Mouse (Mus musculus) left cerebral cortex, postnatal 10 days (tissue): Measurements from ENCODE around the gene Pex11g. TPM values are rescaled to one million over a fixed set of nuclear protein-coding genes. Genes with fewer than 3 reads are reported as not detected.

ENCODE experiments used
- DNase-seq, 2 experiments: peaks; one replicate each; pipeline ENCODE4 v3.0.0; 2021 to 2022; ENCODE audit warnings: low spot score in 2 of 2, mixed read lengths in 1 of 2; ENCODE audit errors: extremely low spot score in 1 of 2
- intact Hi-C: fragments of 180-260 bp; cut with DNase I; formaldehyde crosslinking; loops from one replicate; pipeline ENCODE4 v1.15.1; 2025
- total RNA-seq, 2 experiments: library from RNA; stranded (reverse); gene quantifications; 2 replicates each; pipeline ENCODE4 v1.2.3; 2021

The Pex11g gene
- total RNA-seq: 1 to 10 TPM in 1 of 2 experiments, under 1 TPM in 1; 0.73 to 1.1 TPM

- intact Hi-C loops: no loop called here
- peak; percentile 85 to 99 for DNase-seq
Observed at GRCm38 (mm10) chr8:3467006-3467885, at the start of gene Pex11g. TSS of gene Pex11g (minus strand) at chr8:3467680.

GRCm38 (mm10) chr8:3517117-3517495 lies 49.6 kb upstream of the Pex11g start:
- intact Hi-C loops: no loop called here

GRCm38 (mm10) chr8:3516450-3517116 lies 49.1 kb upstream of the Pex11g start:
- intact Hi-C loops: no loop called here

More at GRCm38 (mm10) chr8:3517117-3517495, 49.6 kb upstream of the Pex11g start:
- peak; percentile 50 to 88 for DNase-seq

GRCm38 (mm10) chr8:3515771-3516417 lies 48.4 kb upstream of the Pex11g start:
- intact Hi-C loops: no loop called here
- DNase-seq: peak; percentile 55 to 82

More at GRCm38 (mm10) chr8:3516450-3517116, 49.1 kb upstream of the Pex11g start:
- DNase-seq: peak; percentile 94 to 96

- DNase-seq: peak; percentile 86 to 94
- intact Hi-C loops: no loop called here
Observed at GRCm38 (mm10) chr8:3515260-3515671, 47.8 kb upstream of the Pex11g start, which contains the start of gene Pnpla6. TSS of gene Pnpla6 (plus strand) at chr8:3515384.

GRCm38 (mm10) chr8:3514681-3515247 lies 47.3 kb upstream of the Pex11g start:
- peak in 1 of 2 experiments; percentile 29 for DNase-seq
- intact Hi-C loops: no loop called here

- DNase-seq: no peak
- intact Hi-C loops: no loop called here
Observed at GRCm38 (mm10) chr8:3507979-3508754, 40.7 kb upstream of the Pex11g start.

GRCm38 (mm10) chr8:3502217-3502616 lies 34.7 kb upstream of the Pex11g start:
- intact Hi-C loops: no loop called here
- no peak for DNase-seq

GRCm38 (mm10) chr8:3500235-3501090 lies 33.0 kb upstream of the Pex11g start, which contains the start of gene Mcoln1:
TSS of gene Mcoln1 (plus strand) at chr8:3500457.
- intact Hi-C loops: no loop called here
- DNase-seq: peak; percentile 97 to 98

- intact Hi-C loops: no loop called here
- no peak for DNase-seq
Observed at GRCm38 (mm10) chr8:3499751-3500150, 32.3 kb upstream of the Pex11g start.

GRCm38 (mm10) chr8:3498583-3498982 lies 31.1 kb upstream of the Pex11g start:
- intact Hi-C loops: no loop called here
- no peak for DNase-seq

GRCm38 (mm10) chr8:3496428-3496748 lies 28.9 kb upstream of the Pex11g start:
- no peak for DNase-seq
- intact Hi-C loops: no loop called here

- intact Hi-C loops: no loop called here
- DNase-seq: peak in 1 of 2 experiments; percentile 55
Observed at GRCm38 (mm10) chr8:3495578-3496427, 28.3 kb upstream of the Pex11g start.

- DNase-seq: no peak
- intact Hi-C loops: no loop called here
Observed at GRCm38 (mm10) chr8:3493845-3494208, 26.3 kb upstream of the Pex11g start.

- peak; percentile 48 to 93 for DNase-seq
- intact Hi-C loops: no loop called here
Observed at GRCm38 (mm10) chr8:3492901-3493844, 25.7 kb upstream of the Pex11g start, which contains the start of gene Zfp358. TSS of gene Zfp358 (plus strand) at chr8:3493138.

GRCm38 (mm10) chr8:3485192-3485591 lies 17.7 kb upstream of the Pex11g start:
- intact Hi-C loops: no loop called here
- no peak for DNase-seq
